Mouse (Mus musculus): ENCODE measurements around the gene Il18rap. TPM values are rescaled to one million over a fixed set of nuclear protein-coding genes. Genes with fewer than 3 reads are reported as not detected.

Il18rap gene
- polyA plus RNA-seq (2012; rRNA removed): 0.02 and 0.06 TPM in 2 replicates

DNA sequence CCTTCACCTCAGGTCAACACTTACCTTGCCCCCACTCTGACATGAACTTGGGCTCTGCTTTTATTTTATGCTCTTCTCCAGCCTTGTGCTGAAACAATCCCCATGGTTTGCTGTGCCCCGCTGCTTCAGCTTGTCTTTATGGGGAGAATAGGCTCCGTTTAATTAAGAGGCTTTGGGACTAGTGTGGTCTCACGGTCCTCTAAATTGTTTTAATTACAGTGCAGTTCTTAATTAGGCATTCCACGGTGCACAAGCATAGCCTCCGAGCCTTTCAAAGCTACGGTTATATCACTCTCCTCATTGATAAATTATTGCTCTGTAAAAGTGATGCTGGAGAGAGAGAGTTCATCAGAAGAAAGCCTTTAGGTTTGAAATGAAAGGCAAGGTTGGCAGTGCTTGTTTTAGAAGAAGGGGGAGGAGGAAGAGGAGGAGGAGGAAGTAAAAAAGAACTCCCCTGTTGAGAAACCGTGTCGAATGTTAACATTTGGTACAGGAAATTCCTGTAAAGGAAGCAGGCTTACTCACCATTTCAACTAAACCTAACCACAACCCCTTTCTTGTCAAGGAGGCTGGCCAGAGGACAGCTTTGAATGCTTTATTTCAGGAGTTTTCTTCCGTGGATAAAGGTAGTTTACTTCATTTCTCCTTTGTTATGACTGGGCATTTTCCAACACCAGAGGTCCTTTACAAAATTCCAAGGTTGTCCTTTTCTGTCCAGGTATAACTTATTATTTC lies at the start of gene Il18rap:
TSS of gene Il18rap (plus strand) at position 512 of the 735 bp plus-strand sequence.
- DNase-seq (ENCODE audit: extremely low spot score in 1 of 2, low spot score in 1 of 2): no peak

DNA sequence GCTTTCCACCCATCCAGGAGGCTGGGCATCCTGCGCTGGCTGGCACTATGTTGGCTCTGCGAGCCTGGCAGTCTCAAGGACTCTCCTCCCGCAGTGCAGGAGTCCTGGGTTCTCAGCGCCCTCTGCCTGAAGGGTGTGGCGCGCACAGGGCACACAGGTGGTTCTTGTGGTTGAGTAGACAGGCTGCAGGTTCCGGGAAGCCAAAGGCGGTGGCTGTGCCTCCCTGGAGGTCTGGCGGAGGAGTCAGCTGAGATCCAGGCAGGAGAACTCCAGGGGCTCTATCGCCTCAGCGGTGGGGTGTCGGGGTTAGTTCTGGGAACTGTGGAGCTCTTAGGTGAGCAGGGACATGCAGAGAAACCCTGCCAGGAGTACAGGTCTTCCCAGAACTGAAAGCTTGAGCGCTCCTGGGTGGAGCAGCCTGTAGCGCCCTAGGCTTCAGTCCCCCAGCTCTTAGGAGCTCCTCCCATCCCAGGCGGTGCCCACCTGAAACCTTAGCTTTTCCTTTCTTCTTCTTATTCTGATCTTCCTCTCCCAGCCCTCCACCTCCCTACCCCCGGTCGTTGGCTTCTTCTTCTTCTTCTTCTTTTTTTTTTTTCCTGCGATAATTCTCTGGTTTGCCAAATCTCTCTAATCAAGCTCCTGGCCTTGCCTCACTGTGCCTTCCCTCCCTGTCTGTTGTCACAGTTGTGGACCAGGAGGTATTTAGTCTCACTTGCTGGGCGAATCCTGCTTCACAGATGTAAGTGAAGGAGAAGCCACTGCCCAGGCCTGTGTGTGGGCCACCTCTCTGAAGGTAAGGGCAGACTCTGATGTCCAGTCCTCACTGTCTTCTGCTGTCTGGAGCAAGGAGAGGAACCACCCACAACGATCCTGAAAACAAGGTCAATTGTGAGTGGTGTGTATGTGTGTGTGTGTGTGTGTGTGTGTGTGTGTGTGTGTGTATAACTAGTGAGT lies 49.4 kb upstream of the Il18rap start, which contains the start of gene Il18r1:
TSS of gene Il18r1 (plus strand) at position 76 of the 954 bp plus-strand sequence.
- no peak for DNase-seq (ENCODE audit: extremely low spot score in 1 of 2, low spot score in 1 of 2)

DNA sequence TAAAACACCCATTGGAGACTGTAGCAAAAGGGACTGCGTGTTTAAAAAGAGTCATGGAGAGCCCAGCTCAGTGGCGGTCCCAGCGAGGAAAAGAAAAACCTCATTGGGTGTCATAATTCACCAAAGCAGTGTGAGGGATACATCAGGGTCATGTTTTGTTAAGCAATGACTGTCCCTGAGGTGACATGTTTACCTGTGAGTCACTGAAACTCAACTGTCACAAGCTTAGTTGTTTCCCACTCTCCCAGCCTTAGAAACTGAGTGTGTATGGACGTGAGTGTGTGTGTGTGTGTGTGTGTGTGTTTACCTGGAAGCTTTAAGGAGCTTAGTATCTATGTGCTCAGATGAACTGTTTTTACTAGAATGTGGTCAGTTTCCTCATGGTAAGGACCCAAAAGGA lies 47.9 kb upstream of the Il18rap start:
- DNase-seq (ENCODE audit: extremely low spot score in 1 of 2, low spot score in 1 of 2): no peak

DNA sequence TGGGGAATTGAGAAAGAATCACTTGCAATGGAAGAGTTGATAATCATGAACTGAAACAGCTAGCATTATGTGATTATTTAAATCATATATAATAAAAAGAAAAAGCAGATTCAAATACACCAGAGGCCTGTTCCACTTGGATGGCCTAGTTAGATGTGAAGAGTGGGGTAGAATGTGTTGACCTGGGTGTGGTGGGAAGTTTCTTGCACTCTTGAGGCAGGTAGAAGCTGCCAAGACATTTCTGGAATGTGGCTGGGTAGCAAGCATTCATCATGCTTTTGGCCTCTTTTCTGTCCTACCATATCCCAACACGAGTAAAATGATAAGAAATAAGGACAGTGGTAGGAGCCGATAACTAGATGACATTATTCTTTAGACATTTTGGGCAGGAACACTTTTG lies 46.4 kb upstream of the Il18rap start:
- DNase-seq (ENCODE audit: extremely low spot score in 1 of 2, low spot score in 1 of 2): no peak

DNA sequence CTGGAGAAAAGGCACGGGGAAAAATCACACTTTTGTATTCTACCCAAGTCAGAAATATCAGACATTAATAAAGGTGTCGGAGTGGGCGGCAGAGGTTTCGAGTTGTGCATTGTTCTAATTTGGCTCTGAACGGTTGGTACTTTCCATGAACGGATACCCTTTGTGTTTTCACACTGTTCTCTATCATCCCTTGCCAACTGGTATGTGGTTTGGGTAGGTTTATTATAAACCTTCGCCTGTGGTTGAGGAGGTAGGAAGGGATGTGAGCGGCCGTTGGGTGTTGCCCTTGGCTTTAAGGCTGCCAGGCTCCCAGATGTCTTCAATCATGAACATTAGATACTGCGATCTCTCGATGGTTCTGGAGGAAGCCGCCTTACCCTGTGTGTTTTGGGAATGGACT lies 45.3 kb upstream of the Il18rap start:
- no peak for DNase-seq (ENCODE audit: extremely low spot score in 1 of 2, low spot score in 1 of 2)

DNA sequence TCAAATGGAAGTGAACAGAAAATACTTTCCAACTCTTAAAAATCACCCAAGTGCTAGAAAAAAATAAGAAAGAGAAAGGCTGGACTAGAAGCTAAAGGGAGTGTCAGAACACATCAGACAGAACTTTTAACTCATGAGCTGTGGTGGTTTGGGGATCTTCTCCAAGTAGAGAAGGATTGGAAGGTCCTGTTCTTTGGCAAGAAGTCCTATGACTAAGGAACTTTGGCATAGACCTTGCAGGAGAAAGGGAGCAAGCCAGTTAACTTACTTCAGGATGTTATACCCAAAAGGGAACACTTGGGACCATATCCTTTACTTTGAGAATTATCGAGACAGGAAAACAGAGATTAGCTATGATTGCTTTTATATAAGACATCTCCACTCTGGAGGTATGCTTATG lies 42.8 kb upstream of the Il18rap start:
- no peak for DNase-seq (ENCODE audit: extremely low spot score in 1 of 2, low spot score in 1 of 2)

DNA sequence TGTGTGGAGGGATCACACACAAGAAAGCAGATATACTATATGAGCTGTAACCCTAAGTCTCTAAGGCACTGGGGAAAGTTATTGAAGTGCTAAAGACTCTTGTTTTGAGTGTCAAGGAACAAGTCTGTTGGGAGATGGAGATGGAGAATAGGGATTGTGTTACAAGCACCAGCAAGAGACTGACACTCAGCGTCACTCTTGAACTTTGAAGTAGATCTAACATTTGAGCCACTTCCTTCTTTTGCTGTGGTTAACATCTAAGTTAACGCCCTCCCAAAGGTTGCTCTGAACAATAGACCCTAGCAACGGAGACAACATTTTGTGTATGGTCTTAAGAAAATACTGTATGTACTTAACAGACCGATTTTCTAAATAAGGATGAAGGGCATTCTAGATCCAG lies 41.5 kb upstream of the Il18rap start:
- DNase-seq (ENCODE audit: extremely low spot score in 1 of 2, low spot score in 1 of 2): no peak

DNA sequence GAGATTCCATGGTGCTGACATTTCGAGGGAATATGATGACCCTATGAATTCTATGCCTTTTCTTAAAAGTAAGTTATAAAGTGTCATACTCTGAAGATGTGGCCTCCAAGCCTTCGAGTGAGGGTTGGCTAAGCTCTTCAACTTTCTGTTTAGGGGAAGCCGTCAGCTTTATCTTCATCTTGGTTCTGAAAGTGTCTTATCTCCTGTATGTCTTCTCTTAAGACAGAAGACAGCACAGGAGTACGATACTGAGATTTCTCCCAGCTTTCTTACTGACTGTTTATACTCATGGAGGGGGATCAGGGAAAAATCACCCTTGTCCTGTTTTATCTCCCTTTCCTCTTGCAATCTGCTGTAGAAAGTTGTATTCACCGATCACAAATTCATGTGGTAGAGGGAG lies 40.8 kb upstream of the Il18rap start:
- DNase-seq (ENCODE audit: extremely low spot score in 1 of 2, low spot score in 1 of 2): no peak

DNA sequence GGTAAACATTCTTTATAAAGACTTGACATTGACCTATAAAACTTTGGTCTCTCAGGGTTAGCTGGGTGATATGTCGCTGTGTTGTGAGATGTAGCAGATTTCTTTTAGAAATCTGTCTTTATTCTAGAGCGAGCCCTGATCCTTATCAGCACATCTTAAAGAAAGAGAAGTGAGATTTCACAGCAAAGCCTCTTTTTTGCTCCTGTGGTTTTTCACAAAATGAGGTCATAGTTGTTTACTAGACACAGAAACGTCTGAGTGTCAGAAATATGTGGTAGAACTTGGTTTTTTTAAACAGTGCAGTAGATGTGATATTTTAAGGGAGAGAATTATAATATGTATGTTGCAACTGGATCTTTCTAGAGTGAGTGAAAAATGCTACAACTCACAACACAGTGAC lies 39.5 kb upstream of the Il18rap start:
- DNase-seq (ENCODE audit: extremely low spot score in 1 of 2, low spot score in 1 of 2): no peak

DNA sequence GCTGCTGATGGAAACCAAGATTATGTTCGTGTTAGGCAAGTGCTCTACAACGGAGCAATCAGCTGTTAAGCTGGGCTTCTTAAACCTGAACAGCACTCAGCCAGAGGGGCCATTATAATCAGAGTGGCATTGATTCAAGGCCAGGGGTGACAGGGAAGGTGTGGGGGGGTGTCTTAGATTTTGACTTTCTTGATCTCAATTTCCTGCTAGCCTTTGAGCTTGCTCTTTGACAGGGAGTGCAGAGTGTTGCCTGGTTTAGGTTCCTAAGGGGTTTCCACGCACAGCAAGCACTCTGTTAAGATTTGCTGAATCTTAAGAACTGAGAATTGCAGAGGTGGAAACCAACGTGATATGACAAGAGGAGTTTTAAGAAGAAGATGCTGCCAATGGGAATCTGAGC lies 38.4 kb upstream of the Il18rap start:
- DNase-seq (ENCODE audit: extremely low spot score in 1 of 2, low spot score in 1 of 2): peak in 1 of 2 experiments; percentile 3

DNA sequence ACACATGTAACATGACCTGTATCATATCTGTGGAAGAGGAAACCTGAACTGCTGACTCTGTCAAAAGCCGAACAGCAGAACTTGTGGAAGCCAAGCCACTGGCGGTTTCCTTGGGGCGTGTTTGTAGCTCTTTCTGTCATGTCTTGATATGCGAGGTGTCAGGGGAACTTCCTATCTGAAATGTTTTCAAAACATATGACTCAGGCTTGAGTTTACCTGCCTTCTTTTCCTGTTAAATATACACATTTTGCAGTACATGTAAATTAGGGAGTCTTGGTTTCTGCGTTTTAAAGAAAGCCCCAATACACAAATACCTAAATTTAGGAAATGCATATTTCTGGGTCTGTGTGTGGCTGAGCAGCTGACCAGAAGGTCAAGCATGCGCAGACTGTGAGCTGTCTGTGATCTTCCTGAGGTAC lies 35.6 kb upstream of the Il18rap start:
- no peak for DNase-seq (ENCODE audit: extremely low spot score in 1 of 2, low spot score in 1 of 2)

DNA sequence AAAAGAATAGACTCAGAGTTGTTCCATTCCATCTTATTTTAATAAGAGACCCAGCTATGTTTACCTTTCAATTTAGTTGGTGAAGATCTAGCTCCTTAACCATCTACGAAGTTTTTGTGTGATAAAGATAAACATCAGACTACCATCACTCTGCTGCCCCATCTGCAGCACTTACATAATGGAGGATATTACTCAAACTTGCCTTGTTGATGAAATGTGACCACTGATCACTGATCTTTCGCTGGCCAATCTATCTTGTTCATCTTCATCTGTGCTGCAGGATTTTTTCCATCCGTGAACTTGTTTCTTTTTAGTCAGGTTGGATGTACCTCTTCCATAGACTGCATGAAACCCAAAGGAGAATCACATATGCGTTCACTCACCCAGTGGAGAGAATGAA lies 20.6 kb upstream of the Il18rap start:
- no peak for DNase-seq (ENCODE audit: extremely low spot score in 1 of 2, low spot score in 1 of 2)

DNA sequence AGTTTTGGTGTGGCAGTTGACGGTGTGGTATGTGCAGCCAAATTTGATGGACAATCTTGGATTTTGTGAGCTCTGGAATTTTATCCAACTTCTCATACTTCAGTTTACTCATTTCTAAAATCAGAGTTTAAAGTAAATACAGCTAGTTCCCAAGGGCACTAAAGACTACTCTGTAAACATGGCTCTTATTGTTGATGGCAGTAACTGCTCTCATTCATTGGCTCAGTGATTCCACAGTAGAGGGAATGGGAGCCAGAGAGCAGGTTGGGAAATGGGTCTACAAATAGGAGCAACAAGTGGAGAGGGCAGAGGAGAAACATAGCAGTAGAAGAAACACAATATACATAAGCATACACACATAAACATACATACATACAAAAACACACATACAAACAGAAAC lies 15.5 kb upstream of the Il18rap start:
- DNase-seq (ENCODE audit: extremely low spot score in 1 of 2, low spot score in 1 of 2): no peak

DNA sequence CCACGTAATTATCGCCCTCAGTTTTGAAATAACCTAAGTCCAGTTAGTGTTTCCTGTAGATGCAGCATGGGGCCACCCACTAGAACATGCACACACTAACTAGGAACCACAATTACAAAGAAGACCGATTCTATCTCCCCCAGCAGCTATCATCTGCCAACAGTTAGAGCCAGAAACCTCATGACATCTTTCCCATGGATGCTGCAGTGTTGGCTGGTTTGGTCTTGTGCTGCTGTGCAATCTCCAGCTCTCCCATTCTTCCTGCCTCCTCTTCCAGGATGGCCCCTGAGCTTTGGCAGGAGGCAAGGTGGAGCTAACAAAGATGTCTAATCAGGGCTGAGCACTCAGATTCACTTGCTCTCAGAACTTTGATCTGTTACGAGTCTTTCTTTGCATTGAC lies 14.0 kb upstream of the Il18rap start:
- no peak for DNase-seq (ENCODE audit: extremely low spot score in 1 of 2, low spot score in 1 of 2)

DNA sequence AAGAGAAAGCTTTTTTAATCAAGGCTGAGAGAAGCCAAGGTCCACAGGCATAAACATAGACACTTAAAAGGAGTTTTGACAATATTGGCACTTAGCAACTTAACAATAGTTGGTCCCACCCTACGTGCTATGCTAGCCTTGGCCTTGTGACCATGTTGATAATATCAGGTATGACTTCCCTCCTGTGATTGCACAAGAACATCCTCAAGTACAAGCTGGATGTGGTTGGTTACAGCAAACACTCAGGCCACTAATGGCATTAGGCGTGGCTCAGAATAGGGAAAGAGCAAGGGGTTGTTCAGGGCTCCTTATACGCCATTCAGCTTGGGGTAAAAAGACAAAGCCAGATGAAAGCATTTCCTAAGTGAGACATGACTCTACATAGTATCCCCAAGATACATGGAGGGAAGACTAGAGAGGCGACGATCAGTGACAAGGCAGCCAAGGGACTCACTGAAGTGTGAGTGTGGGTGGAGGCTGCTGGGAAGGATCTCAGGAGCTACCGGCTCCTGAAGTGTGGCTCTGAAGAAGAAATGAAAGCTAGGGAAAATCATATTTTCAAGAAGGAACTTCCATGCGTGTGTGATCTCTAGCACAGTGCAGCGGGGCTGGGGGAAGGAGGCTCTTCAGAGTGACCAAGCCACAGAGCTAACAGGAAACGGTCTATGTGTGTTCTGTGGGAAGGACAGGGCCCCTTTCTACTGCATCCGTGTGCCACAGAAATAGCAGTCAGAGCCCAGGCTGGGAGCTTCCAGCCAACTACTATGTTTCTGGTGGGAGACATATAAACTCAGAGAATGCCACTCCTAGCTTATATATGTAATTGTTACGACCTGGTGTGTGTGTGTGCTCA lies 13.4 kb upstream of the Il18rap start:
- DNase-seq (ENCODE audit: extremely low spot score in 1 of 2, low spot score in 1 of 2): peak in 1 of 2 experiments; percentile 15

DNA sequence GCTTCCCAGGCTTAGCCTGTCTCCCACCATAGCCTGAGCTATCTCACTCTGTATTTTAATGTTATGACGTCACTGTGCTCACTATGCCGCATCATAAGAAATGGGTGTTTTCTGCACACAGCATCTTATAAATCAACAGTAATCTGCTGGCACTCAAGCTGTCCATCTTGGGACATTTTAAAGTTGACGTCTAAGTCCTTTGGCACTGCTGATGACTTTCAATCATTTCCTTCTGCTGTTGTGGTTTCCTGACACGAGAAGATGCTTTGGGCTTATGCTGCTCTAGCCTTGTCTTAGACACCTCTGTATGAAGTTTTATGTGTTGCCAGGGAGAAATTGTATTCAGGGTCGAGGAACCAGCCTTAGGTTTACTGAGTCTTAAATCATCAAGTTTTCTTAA lies 10.6 kb upstream of the Il18rap start:
- no peak for DNase-seq (ENCODE audit: extremely low spot score in 1 of 2, low spot score in 1 of 2)

DNA sequence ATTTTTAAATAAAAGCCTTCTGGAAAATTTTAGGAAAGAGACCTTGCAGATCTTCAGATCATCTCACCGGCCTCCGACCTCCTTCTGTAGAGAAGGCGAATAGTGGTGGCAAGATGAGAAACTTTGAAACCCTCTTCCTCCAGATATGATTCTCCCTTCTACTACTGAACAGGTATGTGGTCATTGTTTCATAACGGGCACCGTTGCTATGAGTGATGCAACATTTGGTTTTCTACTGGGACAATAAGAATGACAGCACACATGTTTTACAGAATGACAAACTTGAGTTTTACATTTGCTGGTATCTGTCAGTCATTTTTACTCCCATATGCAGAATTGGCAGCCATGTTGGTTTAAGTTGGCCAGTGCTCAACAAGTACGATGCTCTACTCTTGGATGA lies 1.2 kb downstream of the Il18rap start:
- DNase-seq (ENCODE audit: extremely low spot score in 1 of 2, low spot score in 1 of 2): no peak

DNA sequence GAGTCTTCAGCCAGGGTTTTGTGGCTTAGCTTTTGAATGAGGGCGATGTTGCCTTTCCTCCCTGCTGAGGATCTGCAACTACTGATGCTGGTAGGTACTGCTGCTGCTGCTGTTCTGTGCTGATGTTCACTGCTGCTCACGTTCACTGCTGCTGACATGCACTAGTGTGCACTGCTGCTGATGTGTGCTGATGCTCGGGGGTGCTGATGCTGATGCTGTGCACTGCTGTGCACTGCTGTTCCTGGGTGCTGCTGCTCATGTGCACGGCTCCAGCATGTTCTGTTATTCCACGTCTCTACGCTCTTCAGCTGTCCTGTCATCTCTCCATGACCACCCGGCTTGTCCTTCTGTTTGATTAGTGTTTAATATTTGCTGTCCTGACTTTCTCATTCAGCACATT lies 7.8 kb downstream of the Il18rap start:
- no peak for DNase-seq (ENCODE audit: extremely low spot score in 1 of 2, low spot score in 1 of 2)

DNA sequence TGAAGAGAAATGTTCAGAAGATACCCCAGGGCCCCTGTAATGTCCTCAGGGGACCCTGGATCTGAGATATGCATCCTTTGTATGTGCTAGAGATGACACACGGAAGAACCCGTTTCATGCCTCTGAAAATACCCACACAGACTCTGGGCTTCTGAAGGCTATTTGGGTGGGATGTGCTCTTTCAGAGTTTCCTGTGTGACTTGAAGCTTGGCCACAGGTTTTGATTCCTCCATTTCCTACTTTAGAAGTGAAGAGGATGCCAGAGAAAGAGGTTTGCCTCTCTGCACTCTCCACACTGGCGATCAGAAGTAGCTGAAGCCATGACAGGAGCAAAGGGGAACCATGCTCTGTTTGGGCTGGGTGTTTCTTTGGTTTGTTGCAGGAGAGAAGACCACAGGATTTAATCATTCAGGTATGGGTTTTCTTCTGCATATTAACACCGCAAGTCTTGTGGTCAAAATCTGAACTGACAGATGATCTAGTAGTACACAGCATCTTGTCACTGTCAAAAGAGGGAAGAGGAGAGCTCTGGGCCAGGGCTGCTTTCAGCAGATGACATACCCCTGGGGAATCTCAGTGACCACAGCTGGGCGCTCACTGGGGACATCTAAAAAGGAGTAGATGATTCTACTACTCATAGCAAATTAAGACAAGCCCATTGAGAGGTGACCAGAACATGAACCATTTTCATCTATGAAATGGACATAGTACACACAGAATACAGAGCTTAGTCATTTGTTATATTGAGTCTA lies 9.0 kb downstream of the Il18rap start:
- DNase-seq (ENCODE audit: extremely low spot score in 1 of 2, low spot score in 1 of 2): no peak

DNA sequence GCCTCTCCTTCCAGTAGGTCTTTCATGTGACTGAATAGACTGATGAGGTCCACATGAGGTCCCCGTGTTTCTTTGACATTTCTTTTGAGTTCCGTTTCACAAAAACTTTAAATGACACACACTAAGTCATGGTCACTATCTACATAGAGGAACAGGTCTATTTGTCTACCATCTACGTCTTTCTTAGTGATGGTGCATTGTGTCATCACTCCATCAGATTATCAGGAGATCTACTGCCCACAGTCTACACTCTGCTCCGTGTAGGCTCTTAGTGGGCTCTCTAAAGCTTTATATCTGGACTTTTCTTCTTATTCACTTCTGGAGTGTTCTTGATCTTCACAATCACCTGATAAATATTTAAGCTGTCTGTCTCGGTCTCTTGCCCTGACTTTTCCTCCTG lies 14.1 kb downstream of the Il18rap start:
- no peak for DNase-seq (ENCODE audit: extremely low spot score in 1 of 2, low spot score in 1 of 2)

Data from frontal cortex, adult 2 months (tissue).